Mouse (Mus musculus) c-Kit-positive CD71-positive TER-119-negative erythroid progenitor cells, embryonic 14.5 days (primary cell): ENCODE data around the gene Man2a1.

ENCODE experiments used
- DNase-seq: peaks from one replicate; pipeline ENCODE4 v3.0.0-alpha.2; 2013; ENCODE audit warnings: low read depth

The Man2a1 gene

DNA sequence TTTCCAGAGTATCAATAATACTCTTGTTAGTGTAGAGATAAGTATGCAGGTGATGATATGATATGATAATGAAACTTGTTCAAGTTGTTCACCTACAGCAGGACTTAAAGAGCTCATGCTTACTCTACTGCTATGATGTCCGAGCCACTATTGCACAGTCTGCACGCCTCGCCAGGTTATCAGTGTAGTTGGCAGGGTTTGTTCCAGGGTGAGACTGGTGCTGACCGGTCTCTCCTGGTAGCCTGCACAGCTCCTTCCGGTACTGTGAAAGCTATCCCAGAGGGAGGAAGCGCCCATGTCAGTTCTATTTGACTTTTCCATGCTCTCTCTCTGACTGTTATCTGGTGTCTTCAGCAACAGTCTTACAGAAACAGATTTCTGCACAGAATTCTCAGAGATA is 107.0 kb downstream of the Man2a1 start:
- no peak for DNase-seq

GRCm38 (mm10) chr17:64716318-64716717 is 115.8 kb downstream of the Man2a1 start:
- no peak for DNase-seq

DNA sequence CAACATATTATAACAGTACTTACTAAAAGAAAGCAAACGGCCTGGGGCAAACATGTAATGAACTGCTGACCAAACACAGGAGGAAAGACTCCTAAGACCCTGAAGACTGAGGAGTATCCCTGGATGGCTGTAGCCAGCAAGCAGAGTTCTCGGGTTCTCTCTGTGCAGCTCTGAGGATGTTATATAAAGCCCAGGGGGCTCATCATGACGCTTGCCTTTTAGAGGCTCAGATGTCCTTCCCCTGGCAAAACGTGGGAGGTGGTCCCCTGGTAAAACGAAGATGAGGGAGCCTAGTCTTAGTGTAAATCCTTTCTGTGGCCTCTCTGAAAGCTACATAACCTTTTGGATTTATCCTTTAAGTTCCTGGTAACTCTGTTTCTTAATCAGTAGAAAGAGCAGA is 119.2 kb downstream of the Man2a1 start:
- DNase-seq: no peak

DNA sequence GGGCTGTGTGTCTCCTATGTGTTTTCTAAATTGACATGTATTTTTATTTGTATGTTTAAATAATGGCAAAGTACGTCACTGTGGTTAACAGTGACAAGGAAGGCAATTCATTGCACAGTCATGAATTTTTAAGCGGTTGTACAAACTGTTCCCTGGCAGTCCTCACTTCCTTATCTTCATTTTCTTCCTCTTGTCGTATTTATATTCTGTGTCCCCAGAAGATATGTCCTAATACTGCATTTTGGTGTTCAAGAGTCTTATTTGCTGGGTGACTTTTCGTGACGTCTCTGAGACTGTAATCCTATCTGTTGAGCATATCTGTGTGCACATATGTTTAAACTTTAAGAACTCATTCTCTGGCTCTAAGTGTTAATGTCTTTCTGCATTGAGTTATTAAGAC is 120.6 kb downstream of the Man2a1 start:
- peak; percentile 7 for DNase-seq

- DNase-seq: no peak
Observed at GRCm38 (mm10) chr17:64723162-64723561, 122.6 kb downstream of the Man2a1 start.

DNA sequence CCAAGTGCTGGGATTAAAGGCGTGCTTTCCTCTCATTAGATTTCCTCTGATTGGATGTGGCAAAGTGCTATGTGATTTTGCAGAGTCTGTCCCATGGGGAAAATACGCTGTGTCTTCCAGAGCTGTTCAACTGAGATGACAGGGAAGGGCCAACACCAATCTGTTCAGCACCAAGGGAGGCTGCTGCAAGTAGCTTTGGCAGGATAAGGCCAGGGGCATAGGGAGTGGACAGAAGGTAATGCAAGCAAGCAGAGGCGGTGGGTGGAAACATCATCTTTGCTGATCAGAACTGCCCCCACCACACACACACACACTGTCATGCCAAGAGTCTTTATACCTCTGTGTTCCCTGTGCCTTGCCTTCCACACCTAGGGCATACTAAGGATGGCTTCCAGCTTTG is 124.7 kb downstream of the Man2a1 start:
- DNase-seq: no peak

GRCm38 (mm10) chr17:64726032-64726431 is 125.5 kb downstream of the Man2a1 start:
- no peak for DNase-seq

DNA sequence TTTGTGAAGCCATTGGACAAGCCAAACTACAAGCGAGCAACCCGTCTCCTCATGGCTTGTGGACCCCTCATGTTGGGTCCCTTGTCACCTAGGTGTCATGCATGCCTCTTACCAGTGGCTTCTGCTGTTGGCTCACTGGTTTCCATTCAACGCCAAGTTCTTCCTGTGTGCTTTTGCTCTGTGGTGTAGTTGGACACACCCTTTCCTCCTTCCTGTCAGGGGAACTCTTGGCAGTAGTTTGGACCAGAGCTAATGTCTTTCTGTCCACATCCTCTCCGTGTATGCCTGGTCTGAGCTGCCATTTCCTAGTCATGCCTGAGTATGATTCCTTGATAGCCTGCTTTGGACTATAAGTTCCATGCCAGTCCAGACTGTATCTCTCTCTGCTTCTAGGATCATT is 135.0 kb downstream of the Man2a1 start:
- DNase-seq: no peak

- DNase-seq: no peak
Observed at GRCm38 (mm10) chr17:64737918-64738317, 137.4 kb downstream of the Man2a1 start.

- DNase-seq: no peak
Observed at GRCm38 (mm10) chr17:64739129-64739528, 138.6 kb downstream of the Man2a1 start.

- no peak for DNase-seq
Observed at GRCm38 (mm10) chr17:64742715-64743605, 142.4 kb downstream of the Man2a1 start.

DNA sequence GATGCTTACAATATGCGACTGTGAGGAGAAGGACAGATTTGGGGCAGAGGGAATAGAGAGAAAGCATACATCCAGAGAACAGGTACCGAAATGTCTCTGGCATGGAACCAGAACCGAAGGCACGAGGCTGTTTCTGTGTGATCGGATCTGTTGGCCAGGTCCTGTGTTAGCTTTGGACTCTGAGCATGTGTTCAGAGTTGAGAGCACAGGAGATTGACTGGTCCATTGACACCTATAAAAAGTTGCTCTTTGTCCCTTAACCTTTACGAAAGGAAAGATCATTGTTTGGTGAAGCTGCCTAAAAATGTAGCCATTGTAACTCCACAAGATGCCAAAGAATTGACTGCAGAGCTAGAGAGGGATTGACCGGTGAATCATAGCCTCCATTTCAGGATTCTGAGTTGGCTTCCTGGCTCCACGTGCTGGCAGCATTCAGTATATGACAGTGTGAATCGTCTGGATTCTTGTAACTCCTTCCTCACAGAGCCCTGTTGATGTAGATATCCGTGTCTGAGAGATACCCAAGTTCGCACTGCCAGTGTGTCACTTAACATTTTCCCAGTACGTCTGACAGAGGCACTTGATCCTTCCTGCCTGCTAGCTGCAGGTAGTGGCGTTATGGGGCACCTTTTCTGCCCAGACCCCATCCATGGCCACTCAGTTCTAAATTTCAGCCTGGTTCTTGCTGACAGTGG is 143.2 kb downstream of the Man2a1 start:
- no peak for DNase-seq

- DNase-seq: no peak
Observed at GRCm38 (mm10) chr17:64746637-64747225, 146.2 kb downstream of the Man2a1 start.

- no peak for DNase-seq
Observed at GRCm38 (mm10) chr17:64747461-64747860, 146.9 kb downstream of the Man2a1 start.

GRCm38 (mm10) chr17:64748131-64748530 is 147.6 kb downstream of the Man2a1 start:
- no peak for DNase-seq

GRCm38 (mm10) chr17:64749146-64749545 is 148.6 kb downstream of the Man2a1 start:
- no peak for DNase-seq

GRCm38 (mm10) chr17:64751249-64751648 is 150.7 kb downstream of the Man2a1 start:
- no peak for DNase-seq

DNA sequence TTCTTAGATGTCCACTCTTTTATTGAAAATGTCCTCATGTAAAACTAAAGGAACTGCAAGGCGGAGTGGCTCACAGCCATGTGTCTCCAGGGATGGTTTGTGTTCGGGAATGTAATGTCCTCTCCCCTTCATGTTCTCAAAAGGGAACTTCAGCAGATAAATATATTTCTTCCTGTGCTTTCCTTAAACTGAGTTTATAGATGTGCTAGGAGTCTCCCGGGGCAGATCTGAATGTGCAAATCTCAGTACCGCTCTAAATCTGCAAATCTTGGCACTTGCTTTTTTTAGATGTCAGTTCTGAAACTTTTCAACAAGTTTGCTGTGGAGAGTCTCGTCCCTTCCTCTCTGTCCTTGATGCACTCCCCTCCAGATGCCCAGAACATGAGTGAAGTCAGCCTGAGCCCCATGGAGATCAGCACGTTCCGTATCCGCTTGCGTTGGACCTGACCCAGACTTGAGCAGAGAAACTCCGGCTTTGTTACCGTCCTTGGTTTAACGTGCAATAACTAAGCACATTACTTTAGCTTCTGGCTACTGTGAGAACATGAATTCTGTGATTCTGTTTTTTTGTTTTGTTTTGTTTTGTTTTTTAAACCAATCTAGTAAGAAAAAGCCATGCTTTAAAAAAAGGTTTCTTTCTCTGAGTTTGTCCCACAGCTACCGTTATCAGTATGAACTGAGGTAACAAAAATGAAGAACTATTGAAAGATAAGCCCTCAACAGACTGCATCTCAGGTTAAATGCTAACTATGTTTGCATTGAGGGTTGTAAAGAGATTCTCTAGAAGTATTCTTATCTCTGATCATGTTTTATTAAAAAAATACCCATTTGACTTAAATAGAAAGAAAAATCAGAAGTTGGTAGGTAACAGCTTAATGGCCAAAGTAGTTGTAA is 151.8 kb downstream of the Man2a1 start:
- no peak for DNase-seq

DNA sequence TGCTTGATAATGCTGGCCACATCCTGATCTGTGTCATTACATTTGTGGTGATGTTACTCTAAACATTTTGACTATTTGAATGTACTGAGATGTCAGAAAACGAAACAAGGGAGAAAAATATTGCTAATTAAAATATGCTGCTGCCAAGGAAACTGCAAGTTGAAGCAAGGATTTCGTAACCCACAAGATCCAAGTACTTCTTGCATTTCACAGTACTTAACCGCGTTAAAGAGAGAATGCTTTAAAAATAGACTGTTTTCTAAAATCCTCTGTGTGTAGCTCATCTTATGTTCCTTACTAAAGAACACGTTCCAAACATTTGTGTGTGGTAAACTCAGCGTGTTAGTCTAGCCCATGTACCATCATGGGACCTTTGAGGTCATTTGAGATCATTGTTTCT is 153.0 kb downstream of the Man2a1 start:
- DNase-seq: no peak

DNA sequence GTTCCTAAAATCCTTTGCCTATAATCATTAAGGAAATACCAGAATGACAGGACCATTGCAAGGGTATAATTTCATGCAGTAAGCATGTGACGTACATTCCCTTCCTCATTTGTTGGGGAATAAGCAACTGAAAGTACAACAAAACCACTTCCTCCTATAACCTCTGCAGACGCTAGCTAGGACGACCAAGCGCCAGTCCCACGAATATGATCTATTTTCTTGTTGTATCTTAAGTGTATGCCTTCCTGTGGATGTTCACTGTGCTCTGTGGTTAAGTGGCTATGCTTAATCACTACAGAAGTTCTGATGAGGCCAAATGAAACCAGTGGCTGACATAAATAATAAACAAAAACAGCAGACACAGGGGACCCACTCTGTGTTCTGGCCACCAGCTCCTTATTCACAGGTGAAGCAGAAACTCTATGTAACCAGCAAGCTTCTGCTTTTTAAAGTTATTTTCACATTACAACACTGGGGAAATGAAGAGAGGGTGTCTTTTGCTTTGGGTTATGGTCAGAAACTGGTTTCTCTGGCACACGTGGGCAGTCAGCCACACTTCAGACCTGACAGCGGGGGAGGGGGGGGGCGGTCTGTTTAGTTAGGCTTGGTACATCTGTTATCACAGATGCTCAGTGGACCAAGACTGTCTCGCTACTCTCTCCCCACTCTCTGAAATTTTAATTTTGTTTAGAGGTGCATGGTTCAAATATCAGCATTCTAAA is 153.8 kb downstream of the Man2a1 start:
- DNase-seq: no peak

GRCm38 (mm10) chr17:64755191-64755590 is 154.7 kb downstream of the Man2a1 start:
- no peak for DNase-seq
